Mouse (Mus musculus) ES-E14 (cell line): ENCODE measurements around the gene Cox19.

Experiments
- CHD2 ChIP-seq: IDR thresholded peaks from 2 replicates; pipeline ENCODE4 v1.6.1; 2014; ENCODE audit warnings: mild to moderate bottlenecking, low read depth, low read length, inconsistent platforms
- HCFC1 ChIP-seq: IDR thresholded peaks from 2 replicates; pipeline ENCODE4 v1.6.1; 2012; ENCODE audit warnings: low read length, inconsistent platforms, borderline replicate concordance; ENCODE audit not compliant: insufficient read depth
- MAFK ChIP-seq: IDR thresholded peaks from 2 replicates; pipeline ENCODE4 v1.6.1; 2014; ENCODE audit warnings: mild to moderate bottlenecking, low read depth, low read length, inconsistent platforms; ENCODE audit not compliant: insufficient read depth
- ZC3H11A ChIP-seq: IDR thresholded peaks from 2 replicates; pipeline ENCODE4 v1.6.1; 2012; ENCODE audit warnings: low read depth, mild to moderate bottlenecking, inconsistent platforms, low read length, borderline replicate concordance
- ZNF384 ChIP-seq: IDR thresholded peaks from 2 replicates; pipeline ENCODE4 v1.6.1; 2012; ENCODE audit warnings: low read depth, low read length, inconsistent platforms

DNA sequence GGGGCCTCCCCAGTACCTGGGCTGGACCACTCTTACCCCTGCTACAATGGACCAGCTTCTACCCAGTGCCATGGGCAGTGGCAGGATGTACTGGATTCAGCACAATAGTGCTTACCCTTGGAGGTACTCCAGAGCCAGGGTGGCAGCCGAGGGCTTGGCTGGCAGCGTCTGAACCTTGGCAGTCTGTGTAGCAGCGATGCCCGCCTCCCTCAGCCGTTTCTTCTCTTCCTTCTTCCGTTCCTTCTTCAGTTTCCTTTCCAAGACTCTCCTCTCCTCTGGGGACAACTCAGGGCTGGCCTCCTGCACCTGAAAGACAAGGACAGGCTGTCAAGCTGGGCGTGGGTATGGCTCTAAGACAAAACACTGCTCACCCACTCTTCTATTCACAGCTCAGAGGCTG is 12.6 kb upstream of the Cox19 start:
- no peak for TF ChIP-seq CHD2
- TF ChIP-seq HCFC1, result no peak
- no peak for TF ChIP-seq ZNF384
- no peak for TF ChIP-seq MAFK
- no peak for TF ChIP-seq ZC3H11A
